Mouse (Mus musculus): Measurements from ENCODE around the gene 2010111I01Rik.

2010111I01Rik gene

DNA sequence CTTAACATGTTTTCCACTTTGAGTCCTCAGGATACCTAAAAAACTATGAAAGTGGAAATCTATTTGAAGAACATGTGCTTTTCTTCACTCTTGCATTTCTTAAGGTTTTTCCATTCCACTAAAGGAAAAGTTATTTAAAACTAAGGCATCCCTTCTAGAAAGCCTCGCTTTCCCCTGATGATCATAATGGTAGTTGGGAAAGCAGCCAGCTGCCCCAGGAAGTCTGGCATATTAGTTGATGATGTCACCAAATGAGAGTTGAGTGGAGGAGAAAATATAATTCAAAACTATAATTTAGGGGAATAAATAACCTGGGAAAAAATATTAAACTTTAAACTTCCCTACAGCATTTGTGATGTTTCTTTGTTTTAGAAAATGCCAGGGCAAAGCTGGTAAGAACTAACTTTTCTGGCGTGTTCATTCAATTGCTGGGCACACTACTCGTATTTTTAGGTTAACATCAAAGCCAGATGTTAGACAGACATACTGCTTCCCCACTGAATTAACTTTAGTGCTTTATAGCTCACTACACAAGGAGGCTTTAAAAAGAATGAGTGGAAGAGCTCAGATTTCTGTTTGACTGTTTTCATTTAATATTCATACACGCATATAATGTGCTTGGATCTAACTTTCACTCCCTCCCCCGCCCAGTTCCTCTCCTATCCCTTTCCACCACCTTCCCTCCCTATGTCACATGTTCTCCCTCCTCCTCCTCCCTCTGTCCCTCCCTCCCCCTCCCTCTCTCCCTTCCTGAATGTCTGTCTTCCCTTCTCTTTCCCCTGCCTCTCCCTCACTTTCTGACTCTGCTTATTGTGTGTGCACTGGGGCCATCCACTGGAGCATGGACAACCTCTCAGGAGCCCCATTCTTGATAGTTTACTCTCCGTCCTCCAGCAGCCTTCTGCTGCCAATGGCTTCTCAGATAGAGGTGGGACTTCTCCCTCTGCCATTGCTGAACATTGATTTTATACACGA lies 58.8 kb downstream of the 2010111I01Rik start:
- DNase-seq (ENCODE audit: extremely low read depth, low read depth): no peak

- DNase-seq (ENCODE audit: extremely low read depth, low read depth): no peak
Observed at GRCm38 (mm10) chr13:63030023-63030422, 65.3 kb downstream of the 2010111I01Rik start.

DNA sequence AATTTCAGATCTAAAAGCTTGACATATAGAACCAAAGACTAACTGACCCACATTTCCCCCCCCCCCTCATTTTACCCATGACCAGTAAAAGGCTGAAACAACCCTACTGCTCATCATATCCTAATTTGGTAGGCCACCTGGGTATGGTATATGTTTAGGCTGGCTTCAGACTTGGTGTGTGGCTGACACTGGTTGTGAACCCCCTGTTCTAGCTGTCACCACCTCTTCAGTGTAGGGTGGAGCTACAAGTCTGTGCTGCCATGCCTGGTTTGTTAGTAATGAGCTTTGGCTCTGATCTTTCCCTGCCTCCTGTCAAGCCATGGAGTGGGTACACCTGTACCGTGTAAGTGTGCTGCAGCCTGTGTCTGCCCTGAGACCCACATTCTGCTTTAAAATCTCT lies 66.6 kb downstream of the 2010111I01Rik start:
- DNase-seq (ENCODE audit: extremely low read depth, low read depth): no peak

GRCm38 (mm10) chr13:63032304-63032830 lies 67.7 kb downstream of the 2010111I01Rik start:
- no peak for DNase-seq (ENCODE audit: extremely low read depth, low read depth)

DNA sequence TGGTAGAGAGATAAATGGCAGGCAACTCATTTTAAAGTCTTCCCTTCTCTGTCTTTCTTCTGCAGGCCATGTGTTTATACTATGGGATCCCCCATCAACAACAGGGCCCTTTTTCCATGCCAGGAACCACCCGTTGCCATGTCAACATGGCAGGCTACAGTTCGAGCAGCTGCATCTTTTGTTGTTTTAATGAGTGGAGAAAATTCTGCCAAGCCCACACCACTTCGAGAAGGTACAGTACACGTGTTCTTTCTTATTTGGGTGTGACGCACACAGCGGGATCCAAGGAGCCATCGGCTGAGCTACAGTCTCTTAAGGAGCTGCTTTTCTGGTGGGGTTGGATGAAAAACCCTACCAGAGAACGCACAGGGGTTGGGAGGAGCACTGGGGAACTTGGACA lies 68.3 kb downstream of the 2010111I01Rik start:
- no peak for DNase-seq (ENCODE audit: extremely low read depth, low read depth)

- DNase-seq (ENCODE audit: extremely low read depth, low read depth): no peak
Observed at GRCm38 (mm10) chr13:63033364-63033763, 68.7 kb downstream of the 2010111I01Rik start.

DNA sequence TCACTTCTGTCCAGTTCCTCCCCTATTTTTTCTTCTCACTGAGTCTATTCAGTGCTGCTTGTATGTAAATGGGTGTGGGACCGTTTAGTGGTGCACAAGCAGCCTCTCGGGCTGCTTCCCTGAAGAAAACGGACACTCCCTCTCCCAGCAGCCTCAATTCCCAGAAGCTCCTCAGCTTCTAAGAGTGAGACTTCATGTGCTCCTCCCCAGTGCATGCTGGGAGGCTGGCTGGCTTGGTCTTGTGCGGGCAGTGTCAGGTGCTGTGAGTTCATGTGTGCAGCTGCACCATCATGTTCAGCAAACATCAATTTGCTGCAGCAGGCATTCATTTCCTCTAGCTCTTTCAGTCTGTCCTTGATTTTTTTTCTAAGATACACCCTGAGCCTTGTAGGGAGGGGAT lies 70.0 kb downstream of the 2010111I01Rik start:
- DNase-seq (ENCODE audit: extremely low read depth, low read depth): no peak

- no peak for DNase-seq (ENCODE audit: extremely low read depth, low read depth)
Observed at GRCm38 (mm10) chr13:63037906-63038305, 73.2 kb downstream of the 2010111I01Rik start.

- no peak for DNase-seq (ENCODE audit: extremely low read depth, low read depth)
Observed at GRCm38 (mm10) chr13:63038415-63038814, 73.7 kb downstream of the 2010111I01Rik start.

- DNase-seq (ENCODE audit: extremely low read depth, low read depth): no peak
Observed at GRCm38 (mm10) chr13:63038871-63039270, 74.2 kb downstream of the 2010111I01Rik start.

DNA sequence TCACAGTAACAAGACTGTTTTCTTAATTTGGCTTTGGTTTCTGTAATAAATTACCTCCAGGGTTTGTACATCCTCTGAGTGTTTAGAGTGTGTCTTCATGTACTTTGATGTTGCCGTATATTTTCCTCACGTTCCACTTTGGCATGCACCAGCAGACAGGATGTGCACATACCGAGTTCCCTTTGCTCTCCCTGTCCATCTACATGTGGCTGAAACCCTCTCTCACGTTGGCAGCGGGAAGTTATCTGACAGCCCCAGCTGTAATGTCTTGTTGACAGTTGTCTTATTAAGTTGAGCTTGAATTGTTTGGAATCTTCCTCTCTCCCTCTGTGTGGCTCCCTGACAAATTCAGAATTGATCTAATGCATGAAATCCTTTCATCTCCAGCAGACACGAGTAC lies 74.6 kb downstream of the 2010111I01Rik start:
- DNase-seq (ENCODE audit: extremely low read depth, low read depth): no peak

- DNase-seq (ENCODE audit: extremely low read depth, low read depth): no peak
Observed at GRCm38 (mm10) chr13:63039848-63040247, 75.2 kb downstream of the 2010111I01Rik start.

GRCm38 (mm10) chr13:63045504-63046205 lies 81.0 kb downstream of the 2010111I01Rik start:
- no peak for DNase-seq (ENCODE audit: extremely low read depth, low read depth)

GRCm38 (mm10) chr13:63046206-63047020 lies 81.7 kb downstream of the 2010111I01Rik start:
- no peak for DNase-seq (ENCODE audit: extremely low read depth, low read depth)

- peak; percentile 11 for DNase-seq (ENCODE audit: extremely low read depth, low read depth)
Observed at GRCm38 (mm10) chr13:63063706-63064105, 99.0 kb downstream of the 2010111I01Rik start.

GRCm38 (mm10) chr13:63066607-63067006 lies 101.9 kb downstream of the 2010111I01Rik start:
- no peak for DNase-seq (ENCODE audit: extremely low read depth, low read depth)

DNA sequence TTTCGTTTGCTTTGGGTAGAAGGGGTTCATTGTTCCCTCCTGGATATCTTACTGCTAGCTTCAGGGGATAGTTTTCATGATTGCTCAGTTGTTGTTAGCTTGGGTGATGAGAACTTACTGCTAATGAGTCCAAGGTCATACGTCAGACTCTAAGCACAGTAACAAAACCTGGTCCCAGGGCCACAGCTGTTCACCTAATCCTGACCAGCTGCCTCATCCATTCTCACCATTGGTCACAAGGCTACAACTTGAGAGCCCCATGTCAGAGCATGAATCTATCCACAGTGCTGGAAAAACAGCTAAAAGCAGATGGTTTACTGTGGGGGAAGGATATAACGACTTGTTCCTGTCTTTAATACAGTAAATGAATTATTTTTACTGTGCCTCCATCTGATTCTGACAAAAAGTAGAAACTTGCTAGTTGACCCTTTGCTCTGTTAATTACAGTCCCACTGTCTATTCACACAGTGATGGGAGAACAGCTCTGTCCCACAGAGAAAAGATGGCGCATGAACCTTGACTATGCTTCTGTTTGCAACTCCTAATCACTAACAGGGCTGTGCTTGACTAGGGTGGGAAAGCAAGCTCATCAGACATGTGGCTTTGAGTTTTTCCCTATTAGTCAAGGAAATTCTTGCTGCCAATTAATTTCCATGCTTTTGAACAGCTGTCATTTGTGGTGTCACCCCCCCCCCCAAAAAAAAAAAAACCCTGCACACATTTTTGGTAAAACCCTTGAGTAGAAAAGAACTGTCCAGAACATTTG lies 103.9 kb downstream of the 2010111I01Rik start:
- DNase-seq (ENCODE audit: extremely low read depth, low read depth): no peak

DNA sequence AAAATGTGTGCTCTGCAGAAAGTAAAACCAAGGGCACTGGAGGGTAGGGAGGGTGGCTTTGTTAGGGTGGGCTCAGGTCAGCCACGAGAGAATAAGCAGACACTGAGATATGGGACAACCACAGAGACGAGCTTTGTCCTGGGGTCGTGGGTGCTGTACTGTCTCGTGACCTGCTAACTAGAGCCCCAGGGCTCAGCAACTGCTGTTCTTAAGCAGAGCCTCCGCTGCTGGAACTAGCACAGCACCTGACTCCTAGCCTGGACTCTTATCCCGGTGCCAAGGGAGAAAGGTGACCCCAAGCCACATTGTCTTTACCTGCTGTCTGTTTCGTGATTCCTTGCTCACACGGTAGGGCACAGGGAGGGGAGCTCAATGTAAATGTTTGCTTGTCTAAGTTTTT lies 107.2 kb downstream of the 2010111I01Rik start:
- DNase-seq (ENCODE audit: extremely low read depth, low read depth): no peak

GRCm38 (mm10) chr13:63072376-63072775 lies 107.7 kb downstream of the 2010111I01Rik start:
- DNase-seq (ENCODE audit: extremely low read depth, low read depth): no peak

DNA sequence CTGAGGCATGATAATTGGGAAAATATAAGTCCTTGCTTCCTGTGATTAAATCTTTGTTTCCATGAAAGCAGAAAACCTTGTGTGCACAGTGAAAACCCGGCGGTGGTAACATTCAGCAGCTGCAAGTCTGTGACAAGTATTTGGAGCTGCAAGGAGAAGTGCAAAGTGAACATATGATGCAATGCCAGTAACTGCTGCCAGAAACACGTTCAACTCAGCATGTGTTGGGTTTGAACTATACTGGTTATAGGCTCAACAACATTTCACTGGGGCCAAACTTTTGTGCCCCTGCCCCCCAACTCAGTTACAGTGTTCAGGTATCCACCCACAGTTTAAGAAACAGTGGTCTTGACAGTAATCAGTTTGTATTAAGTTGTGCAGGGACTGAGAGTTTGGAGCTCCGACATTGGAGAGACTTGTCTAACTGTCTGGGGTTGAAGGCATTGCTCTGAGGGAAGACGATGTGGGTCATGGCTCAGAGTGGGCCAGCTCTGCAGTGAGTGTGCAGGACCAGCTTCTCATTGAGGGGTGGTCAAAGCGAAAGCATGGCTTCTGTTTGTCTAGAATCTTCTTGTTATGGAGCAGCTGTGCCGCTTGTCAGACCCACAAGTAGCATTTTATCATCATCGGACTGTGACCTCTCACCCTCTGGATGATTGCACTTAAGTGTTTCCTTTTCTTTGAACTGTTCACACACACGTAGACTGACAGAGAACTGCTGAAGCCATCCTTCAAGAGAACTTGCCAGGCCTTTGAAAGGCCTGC lies 109.4 kb downstream of the 2010111I01Rik start:
- DNase-seq (ENCODE audit: extremely low read depth, low read depth): no peak

Measured in MEL-GATA-1-ER (cell line).